Mouse (Mus musculus): Measurements from ENCODE around the gene Snhg11. TPM values are rescaled to one million over a fixed set of nuclear protein-coding genes. Genes with fewer than 3 reads are reported as not detected.

The Snhg11 gene
- polyA plus RNA-seq, 1 experiment from 2014 or later, result 1.7 TPM

GRCm38 (mm10) chr2:158347868-158348267 is 27.6 kb upstream of the Snhg11 start:
- Histone ChIP-seq H3K36me3 (ENCODE audit: insufficient read depth) (peaks cover 5% of the 10 kb centered on the region; the same call in 1 of the 2 replicates), H3K9ac (no peak overlapping the region), H3K4me1 (ENCODE audit: insufficient read depth) (no peaks in the 10 kb centered on the region), H3K4me2 (no peak overlapping the region), H3K27ac (ENCODE audit: low read depth) (no peak overlapping the region), H3K4me3 (ENCODE audit: low read depth, low read length) (no peak overlapping the region), H3K27me3 (ENCODE audit: insufficient read depth, low read length) (no peaks in the 10 kb centered on the region), H3K9me3 (ENCODE audit: low read depth, low read length) (no peaks in the 10 kb centered on the region)
- TF ChIP-seq CTCF (IDR thresholded peaks at IDR 0.05; ENCODE audit: low read depth), result peak; percentile 92
- WGBS, result 2% methylated on average over 6 of the region's 6 CpGs
- peak; percentile 74; the same call in 1 of the 2 replicates for ATAC-seq (ENCODE audit: insufficient read depth)
- DNase-seq, result peak; percentile 87

- Histone ChIP-seq H3K4me1 (ENCODE audit: insufficient read depth) (no peaks in the 10 kb centered on the region), H3K9ac (no peak overlapping the region), H3K27me3 (ENCODE audit: insufficient read depth, low read length) (no peaks in the 10 kb centered on the region), H3K4me3 (ENCODE audit: low read depth, low read length) (no peak overlapping the region), H3K9me3 (ENCODE audit: low read depth, low read length) (no peaks in the 10 kb centered on the region), H3K4me2 (no peak overlapping the region), H3K27ac (ENCODE audit: low read depth) (no peak overlapping the region), H3K36me3 (ENCODE audit: insufficient read depth) (peaks cover 49% of the 10 kb centered on the region)
- WGBS, result 49% methylated on average over 3 of the region's 3 CpGs
- no peak for TF ChIP-seq CTCF (IDR thresholded peaks at IDR 0.05; ENCODE audit: low read depth)
- ATAC-seq (ENCODE audit: insufficient read depth), result no peak
- DNase-seq, result no peak
Measured at GRCm38 (mm10) chr2:158352801-158353520, 22.5 kb upstream of the Snhg11 start.

GRCm38 (mm10) chr2:158354348-158355114 is 20.9 kb upstream of the Snhg11 start:
- Histone ChIP-seq H3K27me3 (ENCODE audit: insufficient read depth, low read length) (no peaks in the 10 kb centered on the region), H3K4me2 (no peak overlapping the region), H3K9ac (no peak overlapping the region), H3K4me1 (ENCODE audit: insufficient read depth) (no peaks in the 10 kb centered on the region), H3K9me3 (ENCODE audit: low read depth, low read length) (no peaks in the 10 kb centered on the region), H3K4me3 (ENCODE audit: low read depth, low read length) (no peak overlapping the region), H3K27ac (ENCODE audit: low read depth) (no peak overlapping the region), H3K36me3 (ENCODE audit: insufficient read depth) (peaks cover 65% of the 10 kb centered on the region)
- ATAC-seq (ENCODE audit: insufficient read depth), result no peak
- WGBS, result 75% methylated on average over 7 of the region's 7 CpGs
- TF ChIP-seq CTCF (IDR thresholded peaks at IDR 0.05; ENCODE audit: low read depth), result peak; percentile 27
- no peak for DNase-seq

- ATAC-seq (ENCODE audit: insufficient read depth) (no peak), DNase-seq (no peak)
- Histone ChIP-seq H3K36me3 (ENCODE audit: insufficient read depth) (peaks cover 72% of the 10 kb centered on the region), H3K27ac (ENCODE audit: low read depth) (no peak overlapping the region), H3K4me3 (ENCODE audit: low read depth, low read length) (no peak overlapping the region), H3K9ac (no peak overlapping the region), H3K9me3 (ENCODE audit: low read depth, low read length) (no peaks in the 10 kb centered on the region), H3K4me2 (no peak overlapping the region), H3K4me1 (ENCODE audit: insufficient read depth) (no peaks in the 10 kb centered on the region), H3K27me3 (ENCODE audit: insufficient read depth, low read length) (no peaks in the 10 kb centered on the region)
- no peak for TF ChIP-seq CTCF (IDR thresholded peaks at IDR 0.05; ENCODE audit: low read depth)
- 84% methylated on average over 2 of the region's 2 CpGs for WGBS
Measured at GRCm38 (mm10) chr2:158355238-158355637, 20.2 kb upstream of the Snhg11 start.

- Histone ChIP-seq H3K36me3 (ENCODE audit: insufficient read depth) (peaks cover 74% of the 10 kb centered on the region), H3K27ac (ENCODE audit: low read depth) (no peak overlapping the region), H3K9ac (no peak overlapping the region), H3K4me3 (ENCODE audit: low read depth, low read length) (no peak overlapping the region), H3K9me3 (ENCODE audit: low read depth, low read length) (no peaks in the 10 kb centered on the region), H3K4me2 (no peak overlapping the region), H3K4me1 (ENCODE audit: insufficient read depth) (no peaks in the 10 kb centered on the region), H3K27me3 (ENCODE audit: insufficient read depth, low read length) (no peaks in the 10 kb centered on the region)
- no peak for DNase-seq
- ATAC-seq (ENCODE audit: insufficient read depth), result no peak
- no peak for TF ChIP-seq CTCF (IDR thresholded peaks at IDR 0.05; ENCODE audit: low read depth)
- 91% methylated on average over 5 of the region's 5 CpGs for WGBS
Measured at GRCm38 (mm10) chr2:158356121-158356520, 19.3 kb upstream of the Snhg11 start.

GRCm38 (mm10) chr2:158359757-158360620 is 15.4 kb upstream of the Snhg11 start:
- WGBS, result 53% methylated on average over 12 of the region's 12 CpGs
- no peak for ATAC-seq (ENCODE audit: insufficient read depth)

More at GRCm38 (mm10) chr2:158359757-158360620, 15.4 kb upstream of the Snhg11 start:
- DNase-seq, result no peak
- peaks cover 55% of the 10 kb centered on the region for H3K36me3 ChIP-seq (ENCODE audit: insufficient read depth)
- no peaks in the 10 kb centered on the region for H3K9me3 ChIP-seq (ENCODE audit: low read depth, low read length)
- H3K4me1 ChIP-seq (ENCODE audit: insufficient read depth), result no peaks in the 10 kb centered on the region
- no peak for TF ChIP-seq CTCF (IDR thresholded peaks at IDR 0.05; ENCODE audit: low read depth)
- peak overlapping the region; percentile 67 for H3K4me3 ChIP-seq (ENCODE audit: low read depth, low read length)
- no peaks in the 10 kb centered on the region for H3K27me3 ChIP-seq (ENCODE audit: insufficient read depth, low read length)
- peak overlapping the region; percentile 83 for H3K4me2 ChIP-seq
- H3K27ac ChIP-seq (ENCODE audit: low read depth), result 0 out of 2 replicates have a peak overlapping the region, but pooled peaks have one; percentile 38
- H3K9ac ChIP-seq, result peak overlapping the region; percentile 83
